Mouse (Mus musculus) spleen, adult 2 months (tissue): Measurements from ENCODE around the gene Zdhhc19.

Source experiments
- CTCF ChIP-seq: fragments of 200-500 bp; IDR thresholded peaks from 2 replicates; pipeline ENCODE4 v1.5.1; 2011; ENCODE audit warnings: mild to moderate bottlenecking, inconsistent platforms; ENCODE audit not compliant: insufficient read depth, insufficient read length, insufficient replicate concordance; ENCODE audit errors: extremely low read depth
- POLR2A ChIP-seq: fragments of 200-500 bp; IDR thresholded peaks from 2 replicates; pipeline ENCODE4 v1.6.1; 2011; ENCODE audit warnings: low read depth, low read length, inconsistent platforms

DNA sequence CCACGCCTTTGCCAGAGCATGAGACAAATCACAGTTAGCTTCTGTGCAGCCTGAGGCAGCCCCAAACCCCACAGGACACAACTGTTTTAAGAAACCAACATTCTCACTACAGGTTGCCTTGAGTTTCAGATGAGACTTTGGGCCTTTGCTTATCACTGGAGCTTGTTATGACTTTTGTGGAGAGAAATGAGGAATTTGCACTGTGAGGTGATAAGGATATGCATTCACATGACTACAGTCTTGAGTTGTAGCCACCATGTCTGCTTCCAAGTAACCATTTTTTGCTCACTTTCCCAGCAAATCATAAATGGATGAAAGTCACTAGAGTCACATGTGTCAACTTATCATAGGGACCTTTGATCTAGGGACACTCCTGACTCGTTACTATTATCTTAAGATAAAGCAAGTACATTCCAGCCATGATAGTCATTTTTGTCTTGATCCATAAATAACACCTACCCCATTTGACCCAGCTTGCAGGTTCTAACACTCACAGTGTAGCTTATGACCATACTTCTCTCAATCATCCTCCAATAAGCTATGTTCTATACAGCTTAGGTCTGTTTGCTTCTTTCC, 49.4 kb upstream of the Zdhhc19 start:
- TF ChIP-seq CTCF (no peak), POLR2A (no peak)
